Mouse (Mus musculus): ENCODE measurements around the gene Gucy2g. TPM values are rescaled to one million over a fixed set of nuclear protein-coding genes. Genes with fewer than 3 reads are reported as not detected.

The Gucy2g gene
- not detected for polyA plus RNA-seq (2017; shearing (Covaris generic))

DNA sequence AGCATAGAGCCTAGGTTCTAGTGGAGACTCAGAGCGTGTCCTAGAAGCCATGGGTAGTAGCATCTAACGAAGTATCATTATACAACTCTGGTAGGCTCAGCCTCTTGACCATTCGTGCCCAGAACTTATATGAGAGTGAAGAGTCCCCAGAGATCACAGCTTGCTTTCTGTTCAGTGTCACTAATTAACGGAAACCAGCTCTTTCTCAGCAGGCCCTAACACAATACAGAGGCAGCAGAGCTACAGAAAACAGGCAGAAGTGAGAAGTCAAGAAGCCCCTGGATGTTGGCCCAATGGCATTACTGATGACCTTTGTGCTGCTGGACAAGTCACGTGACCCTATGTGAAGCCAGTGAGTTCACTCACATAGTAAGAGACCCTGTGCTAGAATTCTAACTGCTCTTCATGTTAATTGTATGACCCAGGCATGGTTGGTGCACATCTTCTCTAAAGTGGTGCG is at the start of gene Gucy2g:
Gene Gucy2g (minus strand): TSS at position 51 of the 460 bp plus-strand sequence.

DNA sequence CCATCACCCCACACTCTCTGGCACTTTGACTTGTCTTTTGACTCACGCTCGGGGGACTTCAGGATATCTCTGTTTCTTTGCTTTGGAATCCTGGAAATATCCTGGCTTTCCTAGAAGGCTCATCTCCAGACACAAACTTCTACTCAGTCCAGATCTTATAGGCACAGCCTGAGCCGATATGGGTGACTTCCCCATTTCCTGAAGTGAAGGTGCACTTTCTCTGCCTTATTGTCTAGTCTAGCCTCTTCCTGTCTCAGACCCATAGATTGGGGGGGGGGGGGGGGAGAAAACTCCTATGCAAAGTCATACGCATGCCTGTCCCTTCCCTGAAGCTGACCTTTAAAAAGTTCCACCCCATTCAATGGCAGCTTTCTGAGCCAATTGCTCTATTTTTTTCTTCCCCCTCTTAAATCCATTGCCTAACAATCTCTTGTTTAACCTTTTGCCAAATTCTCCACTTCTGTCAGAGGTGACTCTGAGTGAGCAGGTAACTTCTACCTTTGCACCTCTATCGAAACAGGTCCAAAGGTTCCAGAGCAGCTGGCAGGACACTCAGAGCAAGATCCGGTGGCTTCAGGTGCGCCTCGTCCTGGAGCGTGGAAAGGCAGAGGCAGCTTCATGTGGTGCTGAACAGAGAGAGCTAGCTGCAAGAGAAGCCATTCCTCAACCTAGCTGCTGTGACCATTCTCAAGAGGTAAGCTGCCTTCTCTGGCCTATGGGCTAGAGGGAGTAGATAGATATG is 10.5 kb upstream of the Gucy2g start, which contains the start of gene Acsl5:
Gene Acsl5 (plus strand): TSS at position 556 of the 742 bp plus-strand sequence.

GRCm38 (mm10) chr19:55180433-55180832 is 60.6 kb downstream of the Gucy2g start, which contains the start of gene Tectb:
Gene Tectb (plus strand): TSS chr19:55180733.

Other genes starting within 250 kb of the Gucy2g start
- gene Gpam, start 114.0 kb downstream of the Gucy2g start, polyA plus RNA-seq (2017; shearing (Covaris generic)): 4.5 TPM
- gene Tectb, start 60.5 kb downstream of the Gucy2g start, polyA plus RNA-seq (2017; shearing (Covaris generic)): not detected
- gene Acsl5, start 10.7 kb upstream of the Gucy2g start, polyA plus RNA-seq (2017; shearing (Covaris generic)): 125 TPM
- gene Zdhhc6, start 74.8 kb upstream of the Gucy2g start, polyA plus RNA-seq (2017; shearing (Covaris generic)): 32.6 TPM
- gene Vti1a, start 75.1 kb upstream of the Gucy2g start, polyA plus RNA-seq (2017; shearing (Covaris generic)): 44.8 TPM

Measured in effector memory CD4-positive, alpha-beta T cell, adult 5 months (primary cell).